Mouse (Mus musculus): ENCODE measurements around the gene Tmem119. TPM values are rescaled to one million over a fixed set of nuclear protein-coding genes. Genes with fewer than 3 reads are reported as not detected.
"Not testable (repeated sequence)": the region's sequence is repeated elsewhere in the genome, so short reads cannot be mapped to it uniquely, and the experiment has no call there.

Gene Tmem119
- total RNA-seq, 2 experiments from 2014 or later = 0.46 TPM; not detected in 1

DNA sequence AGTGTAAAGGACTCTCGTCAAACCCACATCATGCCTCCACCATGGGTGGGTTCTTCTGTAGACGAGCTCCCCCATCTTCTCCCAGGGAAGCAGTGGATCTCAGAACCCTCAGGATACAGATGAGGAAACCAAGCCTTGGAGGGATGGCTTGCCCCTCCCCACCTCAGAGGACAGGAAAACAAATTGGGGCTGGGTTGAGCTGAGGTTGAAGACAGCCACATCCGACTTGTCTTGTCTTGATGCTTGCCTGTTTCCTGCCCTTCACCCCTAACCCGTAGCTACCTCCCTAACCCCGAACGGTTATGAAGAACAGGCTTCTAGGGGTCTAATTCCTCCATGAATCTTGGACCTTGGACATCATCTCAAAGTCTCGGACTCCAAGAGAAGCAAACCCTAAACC lies 25.2 kb upstream of the Tmem119 start:
- ATAC-seq (replicated peaks; ENCODE audit: low FRiP score, low TSS enrichment, poor library complexity, severe bottlenecking) = no peak

DNA sequence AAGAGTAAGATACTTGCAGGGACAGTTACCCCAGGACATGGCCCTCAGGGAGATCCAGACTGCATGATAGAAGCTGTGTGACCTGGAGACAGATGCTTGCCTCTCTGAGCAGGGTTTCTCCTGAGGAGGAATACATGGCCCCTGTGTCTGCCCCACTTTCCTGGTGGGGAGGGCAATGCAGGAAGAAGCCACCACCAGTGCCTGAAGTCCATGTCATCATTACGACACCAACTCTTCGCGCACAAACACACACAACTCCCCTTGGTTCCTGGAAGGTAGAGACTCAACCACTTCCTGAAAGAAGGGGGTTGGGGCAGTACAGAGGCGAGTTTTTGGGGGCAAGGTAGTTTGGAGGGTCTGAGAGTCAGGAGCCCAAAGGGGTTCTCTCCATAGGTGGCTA lies 23.9 kb upstream of the Tmem119 start:
- no peak for ATAC-seq (replicated peaks; ENCODE audit: low FRiP score, low TSS enrichment, poor library complexity, severe bottlenecking)

GRCm38 (mm10) chr5:113818572-113818971 lies 18.3 kb upstream of the Tmem119 start:
- ATAC-seq (replicated peaks; ENCODE audit: low FRiP score, low TSS enrichment, poor library complexity, severe bottlenecking) = no peak

- peak; percentile 77 for ATAC-seq (replicated peaks; ENCODE audit: low FRiP score, low TSS enrichment, poor library complexity, severe bottlenecking)
Observed at GRCm38 (mm10) chr5:113815638-113816152, 15.4 kb upstream of the Tmem119 start.

- ATAC-seq (replicated peaks; ENCODE audit: low FRiP score, low TSS enrichment, poor library complexity, severe bottlenecking) = no peak
Observed at GRCm38 (mm10) chr5:113815041-113815389, 14.7 kb upstream of the Tmem119 start.

GRCm38 (mm10) chr5:113814111-113815040 lies 14.1 kb upstream of the Tmem119 start:
- no peak for ATAC-seq (replicated peaks; ENCODE audit: low FRiP score, low TSS enrichment, poor library complexity, severe bottlenecking)

GRCm38 (mm10) chr5:113813608-113814007 lies 13.3 kb upstream of the Tmem119 start:
- no peak for ATAC-seq (replicated peaks; ENCODE audit: low FRiP score, low TSS enrichment, poor library complexity, severe bottlenecking)

DNA sequence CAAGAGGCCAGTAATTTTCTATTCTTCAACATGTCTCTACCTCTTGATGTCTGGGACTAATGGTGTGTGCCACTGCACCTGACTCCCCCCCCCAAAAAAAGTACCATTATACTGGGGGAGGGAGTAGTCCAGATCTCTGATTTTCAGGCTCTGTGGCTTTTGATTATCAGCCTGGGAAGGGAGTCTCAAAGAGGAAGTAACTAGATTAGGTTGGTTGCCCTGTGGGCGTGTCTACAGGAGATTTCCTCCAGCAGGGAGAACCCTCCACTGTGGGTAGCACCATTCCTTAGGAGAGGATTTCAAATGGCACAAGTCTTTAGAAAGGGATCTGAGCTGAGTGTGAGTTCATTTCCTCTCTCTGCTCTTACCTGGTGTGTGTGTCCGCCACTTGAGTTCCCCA lies 12.3 kb upstream of the Tmem119 start:
- no peak for ATAC-seq (replicated peaks; ENCODE audit: low FRiP score, low TSS enrichment, poor library complexity, severe bottlenecking)

DNA sequence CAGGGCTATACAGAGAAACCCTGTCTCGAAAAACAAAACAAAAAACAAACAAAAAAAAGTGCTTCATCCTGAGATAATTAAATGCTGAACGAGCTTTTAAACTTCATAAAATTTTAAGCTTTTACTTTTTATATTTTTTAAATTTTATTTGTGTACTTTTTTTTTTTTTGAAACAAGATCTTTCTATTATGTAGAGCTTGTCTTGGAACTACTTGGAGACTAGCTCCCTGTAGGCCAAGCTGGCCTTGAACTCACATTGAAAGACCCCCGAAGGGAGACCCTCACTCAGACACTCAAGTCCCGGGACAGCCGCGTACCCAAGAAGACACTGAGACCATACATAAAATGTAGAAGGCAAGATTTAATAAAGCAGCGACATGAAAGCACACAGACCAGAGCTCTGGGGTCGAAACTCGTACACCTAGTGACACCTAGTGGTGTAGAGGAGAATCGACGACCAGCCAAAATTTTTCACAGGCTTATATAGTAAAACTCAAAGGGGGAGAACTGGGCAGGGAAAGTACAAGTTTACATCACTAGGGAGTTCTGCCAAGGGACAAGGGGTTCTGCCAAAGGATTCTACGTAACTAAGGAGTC lies 11.6 kb upstream of the Tmem119 start:
- not testable (repeated sequence) for ATAC-seq (replicated peaks; ENCODE audit: low FRiP score, low TSS enrichment, poor library complexity, severe bottlenecking)

DNA sequence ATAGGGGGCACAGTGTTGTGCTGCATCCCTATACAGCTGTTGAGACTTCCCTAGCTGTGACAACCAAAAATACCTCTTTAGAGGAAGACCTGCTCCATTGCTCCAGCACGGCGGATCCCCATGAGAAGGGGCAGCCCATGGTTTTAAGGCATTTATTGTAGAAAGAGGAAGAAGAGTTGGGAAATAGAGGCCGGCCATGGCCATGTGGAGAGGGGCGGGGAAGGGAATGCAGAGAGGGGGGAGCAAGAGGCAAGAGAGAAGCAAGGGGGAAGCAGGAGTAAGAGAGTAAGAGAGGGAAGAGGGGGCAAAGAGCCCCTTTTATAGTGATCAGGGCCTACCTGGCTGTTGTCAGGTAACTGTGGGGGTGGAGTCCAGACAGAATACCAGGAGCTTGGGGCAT lies 9.8 kb upstream of the Tmem119 start:
- no peak for ATAC-seq (replicated peaks; ENCODE audit: low FRiP score, low TSS enrichment, poor library complexity, severe bottlenecking)

DNA sequence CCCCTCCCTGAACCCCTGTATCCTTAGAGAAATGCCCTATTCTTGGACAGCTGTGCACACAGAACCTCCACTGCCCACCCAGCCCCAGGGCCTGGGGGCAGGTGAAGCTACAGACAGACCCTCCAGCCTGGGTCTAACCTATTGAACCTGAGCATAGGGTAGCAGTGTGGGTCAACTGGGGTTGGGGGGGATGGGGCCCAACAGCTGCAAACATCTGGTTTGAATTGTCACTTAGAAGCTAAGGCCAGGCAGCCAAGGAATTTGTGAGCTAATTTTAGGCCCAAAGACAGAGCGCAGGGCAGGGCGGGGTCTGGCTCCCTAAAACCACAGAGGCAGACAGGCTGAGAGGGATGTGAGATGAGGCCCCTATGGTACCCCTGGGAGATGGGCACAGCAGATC lies 7.9 kb upstream of the Tmem119 start:
- no peak for ATAC-seq (replicated peaks; ENCODE audit: low FRiP score, low TSS enrichment, poor library complexity, severe bottlenecking)

DNA sequence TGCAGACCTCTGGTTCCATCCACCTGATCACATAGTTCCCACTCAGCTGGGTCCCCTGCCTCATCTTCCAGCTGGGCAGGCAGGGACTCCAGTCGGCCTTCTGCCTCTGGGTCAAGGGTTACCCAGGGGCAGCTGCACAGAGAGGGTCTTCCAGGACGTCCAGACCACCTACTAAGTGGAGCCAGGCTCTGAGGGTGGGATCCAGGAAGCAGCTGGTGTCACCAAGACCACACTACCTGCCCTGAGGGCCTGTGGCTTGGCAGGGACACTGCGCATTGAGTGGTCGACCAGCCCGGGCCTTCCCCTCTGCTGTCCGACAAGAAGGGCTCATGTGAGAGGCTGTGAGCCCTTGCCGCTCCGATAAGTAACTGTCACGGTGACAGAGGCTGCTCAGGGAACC lies 7.4 kb upstream of the Tmem119 start:
- no peak for ATAC-seq (replicated peaks; ENCODE audit: low FRiP score, low TSS enrichment, poor library complexity, severe bottlenecking)

DNA sequence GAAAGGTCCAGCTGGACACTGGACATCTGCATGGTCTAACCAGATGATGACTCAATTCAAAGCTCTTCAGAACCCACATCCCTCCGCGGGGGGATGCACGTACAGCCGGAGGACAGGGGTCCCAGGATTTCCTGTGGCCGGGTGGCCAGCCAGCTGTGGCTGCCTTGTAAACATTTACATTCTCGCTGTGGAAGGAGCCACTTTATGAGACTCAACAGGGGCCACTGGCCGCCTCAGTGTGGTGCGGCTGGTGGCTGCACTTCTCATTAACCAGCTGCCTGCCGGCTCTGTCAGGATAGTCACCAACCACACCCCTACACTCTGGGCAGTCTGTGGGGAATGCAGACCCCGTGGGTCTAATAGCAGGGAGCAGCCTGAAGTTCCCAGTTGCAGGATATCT lies 6.1 kb upstream of the Tmem119 start:
- ATAC-seq (replicated peaks; ENCODE audit: low FRiP score, low TSS enrichment, poor library complexity, severe bottlenecking) = no peak

GRCm38 (mm10) chr5:113805301-113805700 lies 5.0 kb upstream of the Tmem119 start:
- ATAC-seq (replicated peaks; ENCODE audit: low FRiP score, low TSS enrichment, poor library complexity, severe bottlenecking) = no peak

- no peak for ATAC-seq (replicated peaks; ENCODE audit: low FRiP score, low TSS enrichment, poor library complexity, severe bottlenecking)
Observed at GRCm38 (mm10) chr5:113804395-113804966, 4.2 kb upstream of the Tmem119 start.

DNA sequence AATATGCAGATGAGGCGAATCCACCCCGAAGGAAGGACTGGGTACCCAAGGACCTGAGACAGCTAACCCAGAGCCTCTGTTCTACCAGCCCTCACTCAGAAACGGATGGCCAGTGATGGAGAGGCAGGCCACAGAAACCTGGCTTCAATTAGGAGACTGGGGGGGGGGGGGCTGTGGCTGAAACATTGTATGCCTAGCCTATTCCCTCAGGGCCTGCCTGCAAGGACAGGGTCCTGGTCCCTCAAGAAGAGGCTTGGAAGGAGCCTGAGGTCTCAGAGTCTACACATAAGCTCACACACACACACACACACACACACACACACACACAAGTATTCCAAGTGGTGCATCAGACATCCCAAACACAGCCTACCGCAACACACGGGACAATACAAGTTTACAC lies 625 bp downstream of the Tmem119 start:
- no peak for ATAC-seq (replicated peaks; ENCODE audit: low FRiP score, low TSS enrichment, poor library complexity, severe bottlenecking)

DNA sequence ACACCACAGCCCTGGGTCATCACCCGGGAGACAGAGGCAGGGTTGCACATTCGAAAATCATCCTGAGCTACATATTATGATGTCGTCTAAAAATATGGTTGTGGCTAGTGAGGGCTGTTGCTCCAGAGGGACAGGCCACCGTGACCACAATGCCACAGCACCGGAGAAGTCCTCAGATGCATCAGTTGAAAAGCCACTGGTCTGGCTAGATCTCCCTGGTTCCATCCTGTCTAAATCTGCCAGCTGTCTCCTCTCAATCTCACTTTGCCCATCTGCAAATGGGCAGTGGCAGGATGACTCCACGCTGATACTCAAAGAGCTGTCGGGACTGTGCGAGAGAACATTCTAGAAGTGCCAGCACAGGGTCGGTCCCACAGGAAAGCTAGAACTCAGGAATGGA lies 1.8 kb downstream of the Tmem119 start:
- ATAC-seq (replicated peaks; ENCODE audit: low FRiP score, low TSS enrichment, poor library complexity, severe bottlenecking) = no peak

DNA sequence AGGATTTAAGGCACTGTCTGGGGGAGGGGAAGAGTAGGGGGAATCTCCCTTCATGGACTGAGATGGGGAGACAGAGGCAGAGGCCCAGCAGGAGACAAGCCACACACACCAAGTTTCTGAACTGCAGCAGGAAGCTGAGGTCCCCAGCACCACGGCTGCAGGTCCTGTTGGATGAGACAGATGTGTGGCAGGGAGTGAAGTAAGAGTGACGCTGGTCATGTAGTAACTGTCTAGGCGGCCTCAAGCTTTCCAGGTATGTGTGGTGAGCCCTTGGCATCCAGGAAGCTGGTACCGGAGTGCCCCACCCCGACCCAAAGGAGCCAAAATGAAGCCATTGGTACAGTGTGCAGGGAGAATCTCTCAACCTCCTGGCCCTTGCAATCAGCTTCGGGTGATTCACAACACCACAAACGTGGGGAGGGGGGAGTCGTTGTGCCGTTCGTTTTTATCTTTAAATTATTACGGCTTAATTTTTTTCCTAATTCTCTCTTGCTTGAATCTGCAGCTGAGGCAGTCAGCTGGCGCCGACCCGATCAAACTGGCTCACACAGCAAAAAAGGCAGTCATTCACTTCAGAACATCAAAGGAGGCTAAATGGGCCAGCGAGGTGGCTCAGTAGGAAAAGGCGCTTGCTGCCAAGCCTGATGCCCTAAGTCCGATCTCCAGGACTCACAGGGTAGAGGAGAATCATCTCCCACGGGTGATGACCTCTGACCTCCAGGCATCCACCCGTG lies 3.0 kb downstream of the Tmem119 start:
- ATAC-seq (replicated peaks; ENCODE audit: low FRiP score, low TSS enrichment, poor library complexity, severe bottlenecking) = no peak

- ATAC-seq (replicated peaks; ENCODE audit: low FRiP score, low TSS enrichment, poor library complexity, severe bottlenecking) = no peak
Observed at GRCm38 (mm10) chr5:113796401-113797148, 3.7 kb downstream of the Tmem119 start.
